Mouse (Mus musculus) myocyte (in vitro differentiated cells): Measurements from ENCODE around the gene Lrrc2. TPM values are rescaled to one million over a fixed set of nuclear protein-coding genes. Genes with fewer than 3 reads are reported as not detected.
A peak's percentile ranks its signal among the peaks of the same experiment; 100 is the strongest.

ENCODE experiments used
- H3K27me3 ChIP-seq: one replicate; pipeline ENCODE4 v1.6.1; 2011; ENCODE audit not compliant: control insufficient read depth, insufficient read depth, insufficient read length
- H3K36me3 ChIP-seq: one replicate; pipeline ENCODE4 v1.6.1; 2011; ENCODE audit not compliant: control insufficient read depth, insufficient read depth
- H3K4me2 ChIP-seq: one replicate; pipeline ENCODE4 v1.6.1; 2011; ENCODE audit warnings: low read depth, control low read depth
- H3K4me3 ChIP-seq: one replicate; pipeline ENCODE4 v1.5.1; 2011; ENCODE audit warnings: mild to moderate bottlenecking, control low read depth, moderate library complexity
- H3K79me2 ChIP-seq: one replicate; pipeline ENCODE4 v1.6.1; 2011; ENCODE audit not compliant: control insufficient read depth, insufficient read depth
- H3ac ChIP-seq: one replicate; pipeline ENCODE4 v1.6.1; 2011; ENCODE audit not compliant: control insufficient read depth, insufficient read length
- CEBPB ChIP-seq: IDR thresholded peaks from 2 replicates; pipeline ENCODE4 v1.6.1; 2011; ENCODE audit warnings: mild to moderate bottlenecking, moderate library complexity; ENCODE audit not compliant: poor library complexity, insufficient read depth, severe bottlenecking
- E2F4 ChIP-seq: IDR thresholded peaks from one replicate; pipeline ENCODE4 v1.6.1; 2011; ENCODE audit warnings: mild to moderate bottlenecking, control low read depth, moderate library complexity; ENCODE audit not compliant: insufficient read depth
- MAX ChIP-seq: IDR thresholded peaks from one replicate; pipeline ENCODE4 v1.6.1; 2011; ENCODE audit warnings: low read depth, mild to moderate bottlenecking, control low read depth
- MYOD1 ChIP-seq, 3 experiments: IDR thresholded peaks; one replicate each; pipeline ENCODE4 v1.6.1; 2011; ENCODE audit warnings: control low read depth in 2 of 3, low read depth in 2 of 3, mild to moderate bottlenecking in 2 of 3, moderate library complexity in 1 of 3; ENCODE audit not compliant: insufficient read length in 2 of 3, control insufficient read depth in 1 of 3
- MYOG ChIP-seq, 3 experiments: IDR thresholded peaks; one replicate each; pipeline ENCODE4 v1.6.1; 2011; ENCODE audit warnings: control low read depth in 2 of 3, low read depth in 2 of 3, mild to moderate bottlenecking in 2 of 3; ENCODE audit not compliant: insufficient read length in 2 of 3, control insufficient read depth in 1 of 3, insufficient read depth in 1 of 3
- POLR2A ChIP-seq: IDR thresholded peaks from one replicate; pipeline ENCODE4 v1.6.1; 2011; ENCODE audit warnings: low read depth, mild to moderate bottlenecking, control low read depth, moderate library complexity; ENCODE audit not compliant: insufficient read length
- POLR2AphosphoS2 ChIP-seq: IDR thresholded peaks from one replicate; pipeline ENCODE4 v1.6.1; 2011; ENCODE audit warnings: low read depth, control low read depth; ENCODE audit not compliant: insufficient read length
- REST ChIP-seq: IDR thresholded peaks from one replicate; pipeline ENCODE4 v1.6.1; 2011; ENCODE audit warnings: mild to moderate bottlenecking, control low read depth, moderate library complexity; ENCODE audit not compliant: insufficient read depth, insufficient read length
- SRF ChIP-seq: IDR thresholded peaks from one replicate; pipeline ENCODE4 v1.6.1; 2011; ENCODE audit warnings: low read depth; ENCODE audit not compliant: control insufficient read depth, insufficient read length
- TCF12 ChIP-seq: IDR thresholded peaks from one replicate; pipeline ENCODE4 v1.6.1; 2011; ENCODE audit warnings: mild to moderate bottlenecking, control low read depth; ENCODE audit not compliant: poor library complexity, insufficient read depth, severe bottlenecking
- TCF3 ChIP-seq: IDR thresholded peaks from one replicate; pipeline ENCODE4 v1.6.1; 2011; ENCODE audit warnings: low read depth, control low read depth; ENCODE audit not compliant: insufficient read length
- USF1 ChIP-seq: IDR thresholded peaks from one replicate; pipeline ENCODE4 v1.6.1; 2011; ENCODE audit warnings: low read depth, mild to moderate bottlenecking, control low read depth, moderate library complexity
- polyA plus RNA-seq: library from polyadenylated mRNA; unstranded; fragments of >200 nt; fragmentation: generic; extraction: Trizol; gene quantifications from one replicate; pipeline ENCODE4 v1.2.1, GENCODE M21; 2012; ENCODE audit warnings: missing spikeins

The Lrrc2 gene
- polyA plus RNA-seq, 1 experiment: 0.49 TPM

DNA sequence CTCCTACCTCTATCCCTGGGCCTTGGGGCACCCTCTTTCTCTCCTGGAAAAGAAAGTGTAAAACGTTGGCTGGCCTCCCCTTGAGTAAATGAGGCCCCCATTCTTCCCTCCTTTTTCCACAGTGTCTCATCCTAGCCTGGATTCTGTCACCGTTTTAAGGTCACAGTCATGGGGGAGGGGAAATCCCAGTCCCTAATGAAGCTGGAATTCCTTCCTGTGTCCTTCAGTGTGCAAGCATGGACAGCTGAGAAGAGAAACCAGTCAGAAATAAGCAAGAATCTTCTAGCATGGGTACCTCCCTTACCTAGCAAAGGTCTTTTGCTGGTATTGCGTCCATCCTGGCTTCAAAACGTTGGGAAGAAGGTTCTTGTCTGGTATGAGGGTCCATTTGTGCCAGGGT, 37.8 kb downstream of the Lrrc2 start:
- Histone ChIP-seq H3K4me2 (no peak overlapping the region), H3ac (no peak overlapping the region), H3K4me3 (no peak overlapping the region), H3K36me3 (no peaks in the 10 kb centered on the region), H3K79me2 (no peaks in the 10 kb centered on the region), H3K27me3 (peaks cover 8% of the 10 kb centered on the region)
- TF ChIP-seq TCF12: no peak
- TF ChIP-seq SRF: no peak
- no peak for TF ChIP-seq POLR2A
- TF ChIP-seq CEBPB: no peak
- TF ChIP-seq MAX: no peak
- no peak for TF ChIP-seq POLR2AphosphoS2
- TF ChIP-seq MYOG (IDR thresholded peaks at IDR 0.05; ENCODE audit: control insufficient read depth in 1 of 3, insufficient read depth in 1 of 3, insufficient read length in 2 of 3, low read depth in 2 of 3): no peak
- TF ChIP-seq MYOD1 (IDR thresholded peaks at IDR 0.05; ENCODE audit: control insufficient read depth in 1 of 3, insufficient read length in 2 of 3, low read depth in 2 of 3): no peak

GRCm38 (mm10) chr9:110989543-110989942, 38.2 kb downstream of the Lrrc2 start:
- TF ChIP-seq MYOG (IDR thresholded peaks at IDR 0.05; ENCODE audit: control insufficient read depth in 1 of 3, insufficient read depth in 1 of 3, insufficient read length in 2 of 3, low read depth in 2 of 3) (no peak), MAX (no peak)
- no peaks in the 10 kb centered on the region for H3K79me2 ChIP-seq
- H3K4me2 ChIP-seq: no peak overlapping the region
- H3ac ChIP-seq: no peak overlapping the region
- H3K27me3 ChIP-seq: peaks cover 8% of the 10 kb centered on the region
- no peaks in the 10 kb centered on the region for H3K36me3 ChIP-seq
- no peak overlapping the region for H3K4me3 ChIP-seq

DNA sequence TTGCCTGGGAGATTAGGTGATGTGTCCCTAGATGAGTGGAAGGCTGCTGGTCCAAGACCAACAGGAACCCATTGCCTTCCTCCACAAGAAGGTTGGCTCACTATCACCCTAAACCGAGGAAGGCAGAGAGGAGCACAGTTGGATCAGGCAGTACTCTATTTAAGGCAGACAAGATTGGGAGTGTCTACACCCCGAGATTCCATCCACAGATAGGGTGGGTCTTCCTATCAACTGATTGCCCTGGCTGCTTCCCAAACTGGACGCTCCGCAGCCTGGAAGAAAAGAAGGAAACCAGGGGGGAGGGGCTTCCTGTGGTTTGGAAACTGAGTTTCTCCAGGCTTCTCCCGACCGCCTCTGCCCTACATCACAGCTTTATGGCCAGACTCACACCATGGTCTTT, 38.9 kb downstream of the Lrrc2 start, which contains the start of gene Rtp3:
Rtp3 (minus strand) TSS at position 380 of the 400 bp plus-strand sequence.
- Histone ChIP-seq H3K4me3 (no peak within 1 kb of the TSS), H3K79me2 (no peaks in the 10 kb centered on the region), H3ac (no peak within 1 kb of the TSS), H3K27me3 (peaks cover 8% of the 10 kb centered on the region), H3K4me2 (no peak within 1 kb of the TSS), H3K36me3 (no peaks in the 10 kb centered on the region)
- TF ChIP-seq MYOG (IDR thresholded peaks at IDR 0.05; ENCODE audit: control insufficient read depth in 1 of 3, insufficient read depth in 1 of 3, insufficient read length in 2 of 3, low read depth in 2 of 3) (no peak), TCF12 (no peak), POLR2A (no peak), MYOD1 (IDR thresholded peaks at IDR 0.05; ENCODE audit: control insufficient read depth in 1 of 3, insufficient read length in 2 of 3, low read depth in 2 of 3) (no peak), CEBPB (no peak), E2F4 (no peak), TCF3 (no peak), SRF (no peak), POLR2AphosphoS2 (no peak), REST (no peak), USF1 (no peak), MAX (no peak)

GRCm38 (mm10) chr9:110993281-110993709, 42.0 kb downstream of the Lrrc2 start:
- no peak overlapping the region for H3K4me3 ChIP-seq
- TF ChIP-seq REST (peak; percentile 76), USF1 (no peak)
- no peaks in the 10 kb centered on the region for H3K79me2 ChIP-seq
- no peak overlapping the region for H3ac ChIP-seq
- H3K36me3 ChIP-seq: no peaks in the 10 kb centered on the region
- H3K27me3 ChIP-seq: peaks cover 8% of the 10 kb centered on the region
- H3K4me2 ChIP-seq: no peak overlapping the region

GRCm38 (mm10) chr9:110994716-110995172, 43.4 kb downstream of the Lrrc2 start:
- TF ChIP-seq TCF12 (no peak), E2F4 (no peak), USF1 (no peak), MYOG (IDR thresholded peaks at IDR 0.05; ENCODE audit: control insufficient read depth in 1 of 3, insufficient read depth in 1 of 3, insufficient read length in 2 of 3, low read depth in 2 of 3) (no peak), MAX (no peak), MYOD1 (IDR thresholded peaks at IDR 0.05; ENCODE audit: control insufficient read depth in 1 of 3, insufficient read length in 2 of 3, low read depth in 2 of 3) (no peak), REST (no peak), POLR2AphosphoS2 (no peak)
- Histone ChIP-seq H3K36me3 (no peaks in the 10 kb centered on the region), H3K27me3 (peaks cover 8% of the 10 kb centered on the region), H3K79me2 (no peaks in the 10 kb centered on the region), H3ac (no peak overlapping the region), H3K4me2 (peak overlapping the region; percentile 56), H3K4me3 (no peak overlapping the region)

DNA sequence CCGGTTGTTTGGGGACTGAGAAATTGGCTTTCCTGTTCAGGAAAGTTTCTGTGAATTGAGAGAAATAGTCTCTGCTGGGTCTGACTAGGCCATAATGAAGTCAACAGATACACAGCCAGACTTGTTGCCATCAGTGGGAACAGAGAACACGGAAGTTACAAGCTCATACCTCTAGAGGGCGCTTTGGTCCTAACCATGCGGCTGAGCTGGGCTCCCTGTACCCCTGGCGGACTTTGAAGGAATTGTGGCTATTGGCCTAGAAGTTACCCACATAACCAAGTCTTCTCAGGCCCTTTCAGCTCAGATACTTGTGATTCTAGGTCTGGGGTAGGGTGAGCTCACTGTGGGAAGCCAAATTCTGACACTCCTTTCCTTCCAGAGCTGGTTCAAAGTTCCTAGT, 45.9 kb downstream of the Lrrc2 start:
- TF ChIP-seq REST: no peak
- TF ChIP-seq POLR2AphosphoS2: no peak
- no peak for TF ChIP-seq E2F4
- no peak for TF ChIP-seq TCF3
- TF ChIP-seq TCF12: no peak
- TF ChIP-seq MAX: no peak
- TF ChIP-seq MYOG (IDR thresholded peaks at IDR 0.05; ENCODE audit: control insufficient read depth in 1 of 3, insufficient read depth in 1 of 3, insufficient read length in 2 of 3, low read depth in 2 of 3): no peak
- no peak for TF ChIP-seq SRF
- TF ChIP-seq POLR2A: no peak
- no peak for TF ChIP-seq USF1
- TF ChIP-seq MYOD1 (IDR thresholded peaks at IDR 0.05; ENCODE audit: control insufficient read depth in 1 of 3, insufficient read length in 2 of 3, low read depth in 2 of 3): no peak
- no peak for TF ChIP-seq CEBPB
- Histone ChIP-seq H3K79me2 (no peaks in the 10 kb centered on the region), H3ac (no peak overlapping the region), H3K4me2 (no peak overlapping the region), H3K36me3 (no peaks in the 10 kb centered on the region), H3K27me3 (peaks cover 3% of the 10 kb centered on the region), H3K4me3 (no peak overlapping the region)
